Mouse (Mus musculus): ENCODE measurements around the gene AI597479.
"Not testable (repeated sequence)": the region's sequence is repeated elsewhere in the genome, so short reads cannot be mapped to it uniquely, and the experiment has no call there.

The AI597479 gene

GRCm38 (mm10) chr1:43124726-43125125, 26.2 kb downstream of the AI597479 start:
- DNase-seq (ENCODE audit: low spot score in 2 of 2), result no peak

DNA sequence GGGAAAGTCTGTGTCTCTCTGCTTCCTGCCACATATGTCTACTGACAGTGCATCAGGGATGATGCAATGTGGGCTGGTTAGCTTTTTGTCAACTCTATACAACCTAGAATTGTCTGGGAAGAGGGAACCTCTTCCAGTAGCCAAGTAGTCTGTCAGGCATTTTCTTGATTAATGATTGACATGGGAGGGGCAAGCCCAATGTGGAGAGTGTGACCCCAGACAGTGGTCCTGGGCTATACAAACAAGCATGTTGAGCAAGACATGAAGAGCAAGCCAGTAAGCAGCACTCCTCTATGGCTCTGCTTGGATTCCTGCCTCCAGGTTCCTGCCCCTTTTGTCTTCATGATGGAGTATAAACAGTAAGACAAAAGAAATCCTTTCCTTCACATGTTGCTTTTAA, 28.7 kb downstream of the AI597479 start:
- DNase-seq (ENCODE audit: low spot score in 2 of 2), result no peak

DNA sequence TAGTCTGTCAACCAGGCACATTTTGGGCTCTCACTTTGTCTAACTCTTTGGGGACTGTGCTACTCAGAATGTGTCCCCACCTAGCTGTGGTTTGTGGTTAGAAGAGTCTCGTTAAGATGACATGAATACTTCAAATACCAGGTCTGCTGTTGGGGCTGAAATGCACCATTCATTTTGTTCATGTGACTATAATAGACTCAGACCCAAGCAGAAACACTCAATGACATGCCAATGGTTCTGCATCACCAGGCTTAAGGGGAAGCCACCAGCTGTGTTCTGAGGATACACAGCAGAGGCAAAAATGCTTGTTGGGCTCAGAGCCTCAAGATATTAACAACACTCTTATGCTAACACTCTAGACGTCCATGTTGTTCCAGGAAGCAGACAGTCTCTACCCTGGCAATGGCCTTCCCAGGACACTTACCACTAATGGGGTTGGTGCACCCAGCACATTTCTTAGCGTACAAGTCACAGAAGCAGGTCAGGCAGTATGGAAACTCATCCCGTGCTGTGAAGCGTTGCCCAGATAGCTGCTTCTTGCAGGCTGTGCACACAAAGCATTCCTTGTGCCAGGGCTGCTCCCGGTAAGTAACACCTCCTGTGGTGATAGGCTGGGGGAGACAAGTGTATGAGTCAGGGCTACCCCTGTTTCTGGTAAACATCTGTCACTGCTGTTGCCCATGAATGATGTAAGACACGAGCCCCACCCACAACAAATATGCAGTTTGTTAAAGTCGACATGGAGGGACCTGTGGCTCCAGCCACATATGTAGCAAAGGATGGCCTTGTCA, 29.5 kb downstream of the AI597479 start:
- no peak for DNase-seq (ENCODE audit: low spot score in 2 of 2)

DNA sequence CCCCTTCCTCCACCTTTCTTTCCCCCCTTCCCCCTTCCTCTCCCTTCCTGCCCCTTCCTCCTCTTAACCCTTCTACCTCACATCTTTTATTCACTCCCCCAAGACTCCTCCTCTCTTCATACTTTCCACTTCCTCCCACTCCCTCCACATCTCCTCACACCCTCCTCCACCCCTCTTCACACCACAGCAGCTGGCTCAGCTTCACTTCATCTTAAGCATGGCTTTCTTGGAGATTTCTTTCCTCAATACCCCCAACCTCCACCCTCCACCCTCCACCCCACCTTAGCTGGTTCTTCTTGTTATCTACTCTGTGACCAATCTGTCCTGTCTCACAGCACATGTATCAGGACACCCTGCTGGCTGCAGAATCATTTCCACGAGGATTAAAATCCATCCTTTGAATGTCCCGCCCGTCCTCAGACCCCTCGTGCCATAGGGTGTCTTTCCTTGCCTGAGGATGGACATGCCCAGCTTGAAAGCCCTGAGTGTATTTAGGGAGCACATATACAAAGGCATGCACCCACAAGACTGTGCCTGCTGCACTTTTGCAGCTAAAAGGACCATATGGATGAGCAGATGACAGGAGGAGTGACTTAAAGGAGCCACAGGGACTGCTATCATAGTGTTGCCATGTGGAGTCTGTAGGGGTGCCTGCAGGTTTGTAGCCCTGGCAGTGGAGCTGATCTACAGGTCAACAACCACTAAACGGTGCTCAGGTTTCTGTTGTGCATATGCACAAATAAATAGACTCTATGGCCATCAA, 31.9 kb downstream of the AI597479 start:
- DNase-seq (ENCODE audit: low spot score in 2 of 2), result no peak

DNA sequence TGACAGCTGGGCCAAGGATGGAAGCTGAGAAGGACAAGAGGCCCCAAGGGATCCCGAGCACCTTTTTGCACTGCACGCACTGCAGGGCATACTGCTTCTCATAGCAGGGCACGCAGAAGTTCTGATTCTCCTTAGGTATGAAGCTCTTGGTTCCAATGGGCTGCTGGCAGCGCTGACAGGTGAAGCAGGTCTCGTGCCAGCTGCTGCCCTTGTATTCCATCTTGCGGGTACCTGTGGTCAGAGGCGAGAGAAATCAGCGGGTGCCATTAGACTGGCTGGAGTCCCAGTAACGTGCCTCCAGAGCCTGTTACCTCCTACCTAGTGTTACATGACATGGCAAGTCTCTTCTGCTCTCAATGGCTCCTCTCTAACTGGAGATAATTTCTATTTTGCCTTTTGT, 33.1 kb downstream of the AI597479 start:
- DNase-seq (ENCODE audit: low spot score in 2 of 2), result no peak

- DNase-seq (ENCODE audit: low spot score in 2 of 2), result not testable (repeated sequence)
These were observed 38.0 kb downstream of the AI597479 start for GRCm38 (mm10) chr1:43136488-43137029.

DNA sequence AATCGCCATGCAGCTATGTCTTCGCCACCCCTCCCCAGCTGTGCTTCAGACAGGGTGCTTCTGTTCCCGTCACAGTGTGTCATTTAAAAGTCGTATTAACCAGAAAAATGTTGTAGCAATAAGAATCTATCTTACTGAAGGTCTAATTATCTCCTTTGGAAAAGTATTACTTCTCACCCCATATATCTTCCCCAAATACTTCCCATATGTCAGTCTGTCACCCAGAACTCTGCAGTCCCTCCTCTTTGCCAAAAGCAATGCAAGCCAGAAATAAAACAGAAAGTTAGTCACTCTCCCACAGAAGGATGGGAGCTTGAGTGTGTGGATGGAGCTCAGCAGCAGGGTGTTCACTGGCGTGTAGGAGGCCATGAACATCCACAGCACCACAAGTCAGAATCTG, 38.8 kb downstream of the AI597479 start:
- peak; percentile 42 to 70 for DNase-seq (ENCODE audit: low spot score in 2 of 2)

GRCm38 (mm10) chr1:43138268-43138812, 39.8 kb downstream of the AI597479 start:
- DNase-seq (ENCODE audit: low spot score in 2 of 2), result no peak

DNA sequence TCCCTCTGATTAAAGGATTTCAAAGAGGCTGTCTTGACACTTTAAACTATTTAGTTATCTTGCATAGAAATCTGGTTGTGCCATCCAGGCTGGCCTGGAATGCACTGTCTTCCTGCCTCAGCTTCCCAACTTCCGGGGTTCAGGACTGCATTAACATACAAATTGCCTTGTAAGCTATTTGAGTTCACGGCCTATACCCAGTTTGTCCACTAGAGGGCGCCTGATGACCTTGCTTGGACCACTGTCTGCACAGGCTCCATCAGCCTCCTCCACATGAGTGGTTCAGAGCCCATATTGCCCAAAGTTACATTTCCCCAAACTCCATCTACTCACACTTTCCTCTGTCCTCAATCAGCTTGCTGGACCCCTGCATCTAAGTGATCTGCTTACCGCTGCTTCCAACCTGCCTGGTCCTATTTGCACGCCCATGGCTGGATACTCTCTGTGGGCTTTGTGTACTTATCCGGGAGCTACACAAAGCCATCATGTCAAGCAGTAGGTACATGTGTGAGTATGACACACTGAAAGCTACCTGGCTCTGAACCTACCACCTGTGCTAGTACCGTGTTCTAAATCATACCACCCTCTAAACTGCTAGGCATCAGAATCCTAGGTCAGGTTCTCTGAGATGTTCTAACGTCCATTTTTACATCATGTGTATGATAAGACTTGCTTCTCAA, 41.2 kb downstream of the AI597479 start:
- DNase-seq (ENCODE audit: low spot score in 2 of 2), result peak; percentile 84 to 87

- peak; percentile 46 to 51 for DNase-seq (ENCODE audit: low spot score in 2 of 2)
These were observed 43.0 kb downstream of the AI597479 start for GRCm38 (mm10) chr1:43141555-43141961.

DNA sequence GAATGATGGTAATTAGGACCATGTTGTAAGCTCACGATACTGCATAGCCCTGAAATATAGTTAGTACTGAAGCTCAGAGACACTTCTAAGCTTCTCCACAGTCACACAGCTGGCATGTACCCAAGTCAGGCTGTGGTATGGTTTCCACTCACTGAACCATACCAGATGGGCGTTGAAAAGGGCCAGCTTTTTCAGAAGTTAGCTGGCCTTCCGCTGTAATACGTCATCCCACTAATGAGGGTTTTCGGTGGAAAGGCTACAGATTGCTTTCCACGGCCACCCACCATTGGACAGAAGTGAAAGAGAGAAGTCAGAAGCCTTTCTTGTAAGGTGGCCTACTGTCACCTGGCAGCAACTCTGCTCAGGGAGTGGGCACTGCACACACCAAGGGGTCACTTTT, 44.3 kb downstream of the AI597479 start:
- no peak for DNase-seq (ENCODE audit: low spot score in 2 of 2)

- no peak for DNase-seq (ENCODE audit: low spot score in 2 of 2)
These were observed 44.8 kb downstream of the AI597479 start for GRCm38 (mm10) chr1:43143284-43143683.

GRCm38 (mm10) chr1:43143791-43144190, 45.3 kb downstream of the AI597479 start:
- no peak for DNase-seq (ENCODE audit: low spot score in 2 of 2)

GRCm38 (mm10) chr1:43144338-43144906, 45.9 kb downstream of the AI597479 start:
- DNase-seq (ENCODE audit: low spot score in 2 of 2), result no peak

DNA sequence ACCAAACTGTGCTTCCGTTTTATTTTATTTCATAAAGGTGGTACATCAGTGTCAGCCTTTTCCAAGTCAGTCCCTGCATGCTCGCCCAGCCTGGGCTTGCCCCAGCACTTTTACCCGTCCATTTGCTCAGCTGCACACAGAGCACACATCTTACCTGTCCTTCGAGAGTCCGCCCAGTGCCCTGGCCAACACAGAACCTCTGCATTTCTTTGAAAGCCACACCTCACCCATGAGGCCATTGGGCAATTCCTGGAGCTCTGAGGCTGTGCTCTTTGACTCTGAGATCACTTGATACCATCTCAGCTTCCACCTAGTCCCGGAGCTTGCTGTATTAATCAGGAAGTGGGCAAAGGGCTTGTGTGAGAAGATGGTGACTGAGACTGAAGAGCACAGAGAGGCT, 46.9 kb downstream of the AI597479 start:
- DNase-seq (ENCODE audit: low spot score in 2 of 2), result no peak

GRCm38 (mm10) chr1:43147474-43147873, 49.0 kb downstream of the AI597479 start:
- no peak for DNase-seq (ENCODE audit: low spot score in 2 of 2)

- DNase-seq (ENCODE audit: low spot score in 2 of 2), result no peak
These were observed 51.7 kb downstream of the AI597479 start for GRCm38 (mm10) chr1:43150225-43150624.

GRCm38 (mm10) chr1:43152626-43153025, 54.1 kb downstream of the AI597479 start:
- DNase-seq (ENCODE audit: low spot score in 2 of 2), result no peak

DNA sequence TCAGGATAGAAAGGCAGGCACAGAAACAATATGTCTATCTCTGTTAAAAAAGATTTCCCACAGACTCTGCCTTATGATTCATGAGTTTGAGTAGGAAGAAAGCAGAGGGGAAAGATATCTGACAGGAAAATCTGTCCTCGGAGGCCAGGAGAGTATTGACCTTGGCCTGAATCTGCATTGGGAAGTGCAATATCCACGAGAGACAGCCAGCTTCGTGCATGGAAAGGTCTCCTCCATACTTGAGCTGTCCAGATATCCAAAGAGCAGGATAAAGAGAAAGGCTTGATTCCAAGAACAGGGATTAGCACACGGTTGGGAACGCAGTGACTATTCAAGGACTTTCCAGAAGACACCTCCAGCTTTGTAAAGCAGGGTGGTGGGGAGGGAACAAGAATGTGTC, 55.0 kb downstream of the AI597479 start:
- no peak for DNase-seq (ENCODE audit: low spot score in 2 of 2)

- no peak for DNase-seq (ENCODE audit: low spot score in 2 of 2)
These were observed 56.0 kb downstream of the AI597479 start for GRCm38 (mm10) chr1:43154491-43154890.

- no peak for DNase-seq (ENCODE audit: low spot score in 2 of 2)
These were observed 59.4 kb downstream of the AI597479 start for GRCm38 (mm10) chr1:43157907-43158306.

DNA sequence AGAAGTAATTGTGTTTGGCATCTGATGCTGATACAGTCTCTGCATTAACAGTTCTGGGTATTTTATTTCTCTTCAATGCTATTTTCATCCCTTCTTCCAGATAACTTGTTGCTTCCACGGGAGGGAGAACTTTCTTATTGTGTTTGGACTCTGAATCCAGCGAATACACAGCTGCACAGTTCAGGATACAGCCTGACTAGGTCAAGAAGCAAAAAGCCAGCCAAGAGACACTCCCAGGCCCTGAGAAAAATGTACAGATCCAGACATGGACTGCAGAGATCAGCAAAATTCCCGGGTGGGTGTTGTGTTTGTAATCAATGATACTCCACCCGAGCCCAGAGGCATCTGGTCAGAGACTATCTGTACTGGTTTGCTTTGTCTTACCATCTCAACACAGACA, 60.9 kb downstream of the AI597479 start:
- no peak for DNase-seq (ENCODE audit: low spot score in 2 of 2)

Data from right cerebral cortex, postnatal 10 days (tissue).